Mouse (Mus musculus) brain, embryonic 14.5 days (tissue): Measurements from ENCODE around the gene Pilrb2.
"Not testable (repeated sequence)": the region's sequence is repeated elsewhere in the genome, so short reads cannot be mapped to it uniquely, and the experiment has no call there.

Source experiments
- CTCF ChIP-seq: fragments of 200-500 bp; IDR thresholded peaks from 2 replicates; pipeline ENCODE4 v1.5.1; 2012; ENCODE audit warnings: inconsistent platforms, mild to moderate bottlenecking, moderate library complexity, borderline replicate concordance; ENCODE audit not compliant: insufficient read depth, insufficient read length; ENCODE audit errors: extremely low read depth
- POLR2A ChIP-seq: fragments of 200-500 bp; IDR thresholded peaks from 2 replicates; pipeline ENCODE4 v1.6.1; 2012; ENCODE audit warnings: mild to moderate bottlenecking, inconsistent platforms, borderline replicate concordance; ENCODE audit not compliant: poor library complexity, insufficient read depth, insufficient read length, severe bottlenecking; ENCODE audit errors: extremely low read depth

DNA sequence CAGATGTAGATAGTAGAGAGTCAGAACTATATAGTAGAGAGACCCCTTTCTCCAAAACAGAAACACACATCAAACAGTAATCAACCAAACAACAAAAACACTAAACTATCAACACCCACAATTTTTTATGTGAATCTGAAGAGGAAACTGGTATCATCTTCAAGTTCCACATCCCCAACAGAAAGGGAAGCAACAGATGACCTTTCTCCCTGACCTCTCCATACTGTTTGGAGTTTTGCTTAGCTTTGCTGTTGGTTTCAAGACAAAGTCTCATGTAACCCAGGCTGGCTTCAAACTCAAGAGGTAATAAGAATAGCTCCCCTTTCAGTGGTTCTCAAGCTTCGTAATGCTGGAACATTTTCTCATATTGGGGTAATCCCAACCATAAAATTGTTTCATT lies 7.6 kb downstream of the Pilrb2 start:
- TF ChIP-seq CTCF, POLR2A: not testable (repeated sequence)
